Mouse (Mus musculus): ENCODE data around the gene Slc23a2.

Gene Slc23a2

DNA sequence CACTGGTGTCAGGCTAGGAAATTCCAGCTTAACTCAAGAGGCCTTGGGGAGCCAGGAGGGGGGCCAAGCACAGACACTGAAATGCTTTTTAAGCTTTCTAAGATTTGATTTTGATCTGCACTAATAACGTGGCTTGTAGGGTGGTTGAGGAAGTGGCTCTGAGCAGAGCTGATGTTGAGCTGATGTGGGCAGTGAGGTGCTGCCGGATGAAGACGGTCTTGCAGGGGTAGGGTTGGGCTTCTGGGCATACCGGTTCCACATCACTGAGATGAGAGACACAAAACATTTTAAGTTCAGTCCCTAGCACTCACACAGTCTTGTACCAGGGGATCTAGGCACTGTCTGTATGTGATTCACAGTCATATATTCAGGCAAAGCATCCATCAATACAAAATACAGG lies 46.5 kb downstream of the Slc23a2 start:
- 88% methylated on average over 4 of the region's 4 CpGs for WGBS

- 60% methylated on average over 4 of the region's 4 CpGs for WGBS
These were observed 48.3 kb downstream of the Slc23a2 start for GRCm38 (mm10) chr2:132096582-132096981.

DNA sequence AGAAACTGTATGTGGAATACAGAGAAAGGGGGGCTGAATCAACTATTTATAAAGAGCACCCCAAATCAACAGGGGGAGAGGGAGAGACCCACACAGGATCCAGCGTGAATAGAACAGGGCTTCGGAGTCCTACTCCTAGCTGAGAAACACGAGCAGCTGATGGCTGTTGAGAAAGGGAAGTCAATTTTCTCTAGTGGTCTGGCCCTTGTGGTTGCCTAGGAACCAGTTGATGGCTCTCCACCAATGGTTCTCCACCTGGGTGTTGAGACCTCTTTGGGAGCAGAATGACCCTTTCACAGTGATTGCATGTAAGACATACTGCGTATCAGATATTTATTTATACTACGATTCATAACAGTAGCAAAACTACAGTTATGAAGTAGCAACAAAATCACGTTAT lies 49.1 kb downstream of the Slc23a2 start:
- whole genome bisulfite sequencing: 85% methylated on average over 6 of the region's 6 CpGs

- WGBS: 60% methylated on average over 11 of the region's 11 CpGs
These were observed 50.3 kb downstream of the Slc23a2 start for GRCm38 (mm10) chr2:132094441-132095230.

GRCm38 (mm10) chr2:132093739-132094138 lies 51.2 kb downstream of the Slc23a2 start:
- WGBS: 83% methylated on average over 2 of the region's 2 CpGs

DNA sequence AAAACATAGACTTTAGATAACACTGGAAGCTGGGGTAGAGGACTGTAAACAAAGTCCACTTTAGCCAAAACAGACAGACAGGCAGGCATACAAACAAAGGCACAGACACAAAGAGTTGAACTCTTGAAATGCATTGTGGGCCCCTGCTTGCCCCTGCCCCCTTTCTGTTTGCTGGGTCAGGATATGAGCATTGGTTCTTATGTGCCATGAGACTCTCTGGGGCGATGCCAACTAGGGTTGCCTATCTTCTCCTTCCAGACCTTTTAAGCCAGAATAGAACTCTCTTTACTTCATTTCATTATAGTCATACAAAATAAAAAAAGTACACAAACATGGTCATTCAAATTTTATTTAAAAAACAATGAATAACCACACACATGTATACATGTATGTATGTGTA lies 51.6 kb downstream of the Slc23a2 start:
- 97% methylated on average over 1 of the region's 1 CpGs for whole genome bisulfite sequencing

DNA sequence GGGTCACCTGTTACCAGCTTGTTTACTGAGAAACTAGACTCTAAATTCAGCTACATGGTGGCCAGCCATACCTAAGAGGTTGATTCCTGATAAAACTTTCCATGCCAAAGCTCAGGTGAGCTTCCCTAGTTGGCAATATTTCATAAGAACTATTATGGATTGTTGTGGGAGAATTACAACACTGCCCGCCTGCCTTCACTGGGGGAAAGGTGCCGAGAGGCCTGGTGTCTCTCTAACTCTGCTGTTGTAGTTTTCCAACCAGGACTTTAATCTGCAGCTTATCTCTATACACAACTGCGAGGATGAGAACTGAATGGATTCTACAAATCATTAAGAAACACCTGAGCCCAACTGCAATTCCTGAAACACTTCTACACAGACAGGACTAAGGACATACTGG lies 52.2 kb downstream of the Slc23a2 start:
- WGBS: 94% methylated on average over 3 of the region's 3 CpGs

DNA sequence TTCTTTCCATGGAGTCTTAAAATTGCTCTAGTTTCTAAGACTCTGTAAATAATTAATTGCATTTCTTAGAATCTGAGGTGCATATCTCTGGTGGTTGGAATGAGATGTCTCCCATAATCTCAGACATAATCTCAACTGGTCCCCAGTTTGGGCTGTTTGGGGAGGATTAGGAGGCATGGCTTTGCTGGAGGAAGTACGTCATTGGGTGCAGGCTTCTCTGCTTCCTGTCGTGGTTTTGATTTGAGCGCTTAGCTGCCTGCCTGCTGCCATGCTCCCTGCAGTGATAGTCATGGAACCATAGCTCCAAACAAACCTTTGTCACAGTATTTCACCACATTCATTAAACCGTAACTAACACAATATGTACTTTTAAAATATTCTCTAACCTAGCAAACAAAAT lies 53.2 kb downstream of the Slc23a2 start:
- 56% methylated on average over 4 of the region's 4 CpGs for WGBS

DNA sequence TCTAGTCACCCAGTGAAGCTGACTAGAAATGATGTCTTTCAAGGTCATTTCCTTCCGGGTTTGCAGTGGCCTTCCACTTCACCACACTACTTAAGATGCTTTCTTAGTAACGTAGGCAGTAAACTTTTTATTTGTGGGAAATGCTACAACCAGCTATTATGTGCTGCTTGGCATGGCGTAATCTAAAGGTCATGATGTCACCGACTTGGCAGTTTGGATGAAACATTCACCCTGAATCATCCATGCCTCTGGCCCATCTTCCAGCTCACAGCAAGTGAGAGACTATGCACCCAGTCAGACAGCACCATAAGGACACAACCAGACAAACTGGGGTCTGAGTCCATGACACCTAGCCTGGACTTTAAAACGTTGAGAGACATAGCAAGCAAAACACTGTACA lies 60.5 kb downstream of the Slc23a2 start:
- 76% methylated on average over 5 of the region's 5 CpGs for WGBS

DNA sequence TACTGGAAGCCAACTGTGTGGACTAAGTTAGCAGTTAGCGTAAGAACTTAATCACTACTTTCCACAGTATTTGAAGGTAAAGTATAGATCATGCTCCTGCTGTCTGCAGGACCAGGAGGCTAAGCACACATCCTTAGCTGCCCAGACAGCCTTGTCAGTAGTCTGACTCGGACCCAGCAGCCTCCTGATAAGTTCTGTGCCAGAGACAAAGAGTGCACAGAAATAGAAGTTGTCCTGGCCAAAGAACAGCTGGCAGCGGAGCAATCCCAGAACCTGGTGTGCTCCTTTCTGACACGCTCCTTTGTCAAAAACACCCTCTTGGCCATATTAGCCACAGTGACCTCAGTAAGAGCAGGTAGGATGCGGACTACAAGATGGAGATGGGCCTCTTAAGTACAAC lies 65.8 kb downstream of the Slc23a2 start:
- 74% methylated on average over 5 of the region's 5 CpGs for WGBS

GRCm38 (mm10) chr2:132073052-132073451 lies 71.9 kb downstream of the Slc23a2 start:
- 81% methylated on average over 3 of the region's 3 CpGs for WGBS

- WGBS: 75% methylated on average over 10 of the region's 10 CpGs
These were observed 74.7 kb downstream of the Slc23a2 start for GRCm38 (mm10) chr2:132069985-132070735.

DNA sequence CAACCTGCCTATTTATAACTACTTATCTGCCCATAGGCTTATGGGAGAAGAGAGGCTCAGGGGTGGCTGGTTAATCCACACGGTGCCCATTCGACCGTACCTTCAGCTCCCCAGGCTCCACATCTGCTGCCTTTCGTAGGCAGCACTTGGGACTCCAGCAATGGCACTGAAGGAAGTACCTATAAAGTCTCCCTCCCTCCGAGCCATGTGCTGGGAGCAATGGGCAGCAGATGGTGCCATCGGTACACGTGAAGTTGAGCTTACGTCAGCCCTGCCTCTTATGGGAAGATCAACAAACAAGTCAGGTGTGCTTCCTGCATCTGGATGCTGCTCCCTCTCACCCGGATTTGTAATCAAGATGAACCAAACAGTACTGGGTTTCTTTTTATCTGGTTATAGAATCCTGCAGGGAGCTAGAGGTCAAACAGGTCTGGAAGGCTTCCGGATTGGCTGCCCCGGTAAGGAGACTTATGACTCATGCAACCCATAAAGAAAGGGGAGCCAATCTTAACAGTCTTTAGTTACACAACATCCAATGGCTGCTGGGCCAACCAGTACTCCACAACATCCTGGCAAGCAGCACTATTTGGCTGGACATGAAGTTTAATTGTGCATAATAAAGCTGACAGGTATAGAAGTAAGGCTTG lies 80.6 kb downstream of the Slc23a2 start:
- WGBS: 54% methylated on average over 11 of the region's 11 CpGs

GRCm38 (mm10) chr2:132063776-132064175 lies 81.1 kb downstream of the Slc23a2 start:
- 64% methylated on average over 3 of the region's 3 CpGs for WGBS

DNA sequence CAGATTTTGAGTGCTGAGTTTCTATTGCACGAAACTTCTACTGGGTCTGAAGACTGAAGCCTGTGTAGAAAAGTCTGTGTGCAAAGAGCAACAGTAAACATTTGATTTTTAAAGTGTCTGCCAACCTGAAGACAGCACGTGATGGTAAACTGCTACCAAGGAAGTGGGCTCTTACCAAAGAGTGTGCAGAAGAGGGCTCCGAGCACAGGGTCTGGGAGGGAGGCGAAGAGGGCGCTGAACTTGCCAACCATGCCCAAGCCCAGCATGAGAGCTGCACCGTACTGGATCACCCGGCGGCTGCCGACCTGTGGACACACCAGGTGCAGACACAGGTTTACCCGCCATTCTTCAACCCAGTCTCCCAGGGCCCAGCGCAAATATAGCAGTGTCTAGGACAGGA lies 83.0 kb downstream of the Slc23a2 start:
- 92% methylated on average over 11 of the region's 11 CpGs for WGBS

DNA sequence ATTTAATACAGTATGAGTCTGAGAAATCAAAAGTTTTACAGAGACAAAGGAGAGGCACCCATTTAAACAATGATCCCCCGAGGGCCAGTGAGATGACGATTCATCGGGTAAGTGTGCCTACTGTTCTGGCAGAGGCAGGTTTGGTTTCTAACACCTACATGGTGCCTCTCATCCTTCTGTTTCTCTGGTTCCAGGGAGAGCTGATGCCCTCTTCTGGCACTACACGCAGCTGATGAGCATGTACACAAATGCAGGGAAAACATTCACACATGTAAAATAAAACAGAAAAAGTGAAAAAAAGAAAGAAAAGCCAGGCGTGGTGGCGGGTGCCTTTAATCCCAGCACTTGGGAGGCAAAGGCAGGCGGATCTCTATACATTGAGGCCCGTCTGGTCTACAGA lies 85.0 kb downstream of the Slc23a2 start:
- WGBS: 53% methylated on average over 8 of the region's 8 CpGs

DNA sequence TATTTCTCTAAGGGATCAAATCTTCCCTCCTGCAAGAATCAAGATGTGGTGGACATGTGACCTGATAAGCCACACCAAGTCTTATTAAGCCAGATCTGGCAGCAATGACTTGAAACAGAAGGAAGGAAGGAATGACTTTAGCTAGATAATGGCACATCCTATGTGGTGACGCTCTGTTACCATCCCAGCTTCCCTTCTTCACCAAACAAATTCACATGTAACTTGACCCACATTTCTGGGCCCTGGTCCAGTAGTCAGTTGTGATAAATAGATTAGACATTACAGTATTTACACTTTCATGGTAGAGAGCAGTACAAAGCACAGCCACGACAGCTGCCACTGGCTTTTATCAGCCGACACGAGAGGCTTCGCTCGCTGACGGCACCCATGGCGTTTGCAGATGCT lies 89.6 kb downstream of the Slc23a2 start:
- 76% methylated on average over 8 of the region's 8 CpGs for WGBS

DNA sequence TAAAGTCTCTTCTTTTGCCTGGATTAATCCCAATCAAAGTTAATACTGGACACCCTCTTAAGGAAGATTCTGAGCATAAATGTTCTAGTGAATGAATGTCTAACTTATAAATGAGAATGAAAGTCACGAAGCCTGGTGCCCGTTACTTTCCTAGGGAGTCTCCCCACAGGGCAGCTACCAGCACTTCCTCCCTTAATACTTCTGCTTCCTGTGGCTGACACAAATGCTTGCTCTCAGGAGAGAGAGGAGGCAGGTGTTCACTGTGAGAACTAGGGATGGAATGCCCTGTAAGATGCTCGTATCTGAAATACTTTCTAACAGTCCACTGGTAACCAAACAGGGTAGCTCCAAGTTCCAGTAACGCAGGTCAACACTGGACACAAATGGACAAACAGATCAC lies 91.1 kb downstream of the Slc23a2 start:
- WGBS: 84% methylated on average over 4 of the region's 4 CpGs

DNA sequence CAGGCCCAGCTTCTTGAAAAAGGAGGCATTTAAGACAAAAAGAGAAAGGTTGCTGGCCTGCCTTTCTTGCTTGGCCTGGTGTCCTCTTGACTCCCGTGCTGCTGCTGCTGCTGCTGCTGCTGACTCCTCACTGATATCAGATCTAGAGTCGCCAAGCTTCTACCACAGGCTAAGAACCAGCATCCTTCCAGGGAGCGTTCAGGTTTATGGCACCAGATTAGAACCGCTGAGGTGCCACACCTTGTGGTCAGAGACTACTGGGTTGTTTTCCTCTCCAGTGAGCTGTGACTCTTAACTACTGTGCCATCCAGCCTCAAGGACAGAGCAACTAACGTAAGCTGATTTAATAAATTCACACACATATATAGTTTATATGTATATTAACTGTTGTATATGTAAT lies 93.1 kb downstream of the Slc23a2 start:
- 91% methylated on average over 5 of the region's 5 CpGs for WGBS

- 62% methylated on average over 3 of the region's 3 CpGs for WGBS
These were observed 95.0 kb downstream of the Slc23a2 start for GRCm38 (mm10) chr2:132049921-132050320.

DNA sequence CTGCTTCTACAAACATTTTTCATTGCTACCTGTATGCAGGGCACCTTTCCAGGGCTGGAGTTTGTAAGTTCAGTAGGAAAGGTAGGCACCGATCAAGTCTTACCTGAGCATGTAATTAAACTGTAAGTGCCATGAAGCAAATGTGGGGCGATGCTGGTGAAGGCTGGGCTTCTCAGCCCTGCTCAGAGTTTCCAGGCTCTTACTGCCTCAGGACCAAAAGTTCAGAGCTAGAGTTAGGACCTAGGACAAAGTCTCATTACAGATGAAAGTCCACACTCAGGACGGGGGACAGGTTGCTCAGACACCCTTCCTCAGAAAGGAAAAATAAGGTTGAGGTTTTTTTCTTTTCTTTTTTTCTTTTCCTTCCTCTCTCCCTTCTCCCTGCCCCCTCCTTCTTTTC lies 95.4 kb downstream of the Slc23a2 start:
- 92% methylated on average over 3 of the region's 3 CpGs for whole genome bisulfite sequencing

DNA sequence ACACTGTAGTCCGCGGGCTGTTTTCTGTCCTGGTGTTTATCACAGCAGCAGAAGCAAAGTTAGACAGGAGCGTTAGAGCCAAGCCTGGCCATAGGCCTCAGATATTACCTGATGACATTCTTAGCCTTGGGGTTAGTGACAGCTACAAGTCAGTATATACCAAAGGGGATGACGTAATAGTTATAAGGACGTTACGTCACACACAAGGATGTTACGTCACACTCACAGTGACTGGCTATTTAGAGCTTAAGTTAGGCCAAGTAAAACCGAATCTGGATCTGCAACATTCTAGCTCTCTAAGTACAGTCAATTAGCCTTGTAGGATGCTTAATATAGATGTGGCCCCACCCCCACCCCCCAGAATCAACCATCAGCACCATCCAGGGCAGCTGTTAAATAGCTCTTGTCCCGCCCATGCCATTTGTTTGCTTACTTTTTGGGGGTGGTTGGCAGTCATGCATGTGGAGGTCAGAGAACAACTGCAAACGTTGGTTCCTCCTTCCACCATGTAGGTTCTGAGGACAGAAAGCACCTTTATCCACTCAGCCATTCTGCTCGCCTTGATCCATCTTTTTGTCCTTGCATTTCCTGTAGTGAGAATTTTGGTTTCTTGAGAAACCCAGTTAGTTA lies 96.7 kb downstream of the Slc23a2 start:
- 91% methylated on average over 11 of the region's 11 CpGs for WGBS

Data from cerebral cortex, adult 2 months (tissue).